Mouse (Mus musculus) adrenal gland, adult (tissue): Measurements from ENCODE around the gene Hist2h2aa2.
"Not testable (repeated sequence)": the region's sequence is repeated elsewhere in the genome, so short reads cannot be mapped to it uniquely, and the experiment has no call there.

Source experiments
- DNase-seq, 2 experiments: peaks; one replicate each; pipeline ENCODE4 v3.0.0; 2022 to 2023; ENCODE audit warnings: low spot score in 1 of 2; ENCODE audit not compliant: inconsistent age in 2 of 2

Gene Hist2h2aa2

GRCm38 (mm10) chr3:96239949-96240798 is at the start of gene Hist2h2aa2:
TSS of gene Hist2h2aa2 (minus strand) at chr3:96240276.
- DNase-seq = peak; percentile 98 to 100

DNA sequence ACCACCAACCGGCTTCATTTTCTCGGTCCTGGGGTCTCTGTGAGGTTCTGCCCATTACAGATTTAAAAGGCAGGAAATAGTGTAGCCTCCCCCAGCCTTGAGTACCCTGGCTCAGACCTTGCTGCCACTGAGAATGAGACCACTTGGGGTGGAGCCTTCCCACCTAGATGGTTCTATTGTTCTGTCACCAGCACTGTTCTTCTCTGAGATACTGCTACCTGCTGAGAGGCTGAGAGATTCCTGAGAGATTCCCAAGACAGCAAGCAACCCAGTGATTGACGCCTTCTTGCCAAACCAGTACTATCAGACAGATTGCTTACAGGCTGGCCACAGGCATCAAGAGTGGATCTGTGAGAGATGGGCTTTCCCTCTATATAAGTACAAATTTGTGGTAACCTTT is 49.1 kb upstream of the Hist2h2aa2 start:
- DNase-seq = no peak

- DNase-seq = not testable (repeated sequence)
Observed at GRCm38 (mm10) chr3:96287334-96287733, 47.3 kb upstream of the Hist2h2aa2 start.

GRCm38 (mm10) chr3:96284457-96284856 is 44.4 kb upstream of the Hist2h2aa2 start:
- peak; percentile 33 to 73 for DNase-seq

- no peak for DNase-seq
Observed at GRCm38 (mm10) chr3:96280660-96281059, 40.6 kb upstream of the Hist2h2aa2 start.

DNA sequence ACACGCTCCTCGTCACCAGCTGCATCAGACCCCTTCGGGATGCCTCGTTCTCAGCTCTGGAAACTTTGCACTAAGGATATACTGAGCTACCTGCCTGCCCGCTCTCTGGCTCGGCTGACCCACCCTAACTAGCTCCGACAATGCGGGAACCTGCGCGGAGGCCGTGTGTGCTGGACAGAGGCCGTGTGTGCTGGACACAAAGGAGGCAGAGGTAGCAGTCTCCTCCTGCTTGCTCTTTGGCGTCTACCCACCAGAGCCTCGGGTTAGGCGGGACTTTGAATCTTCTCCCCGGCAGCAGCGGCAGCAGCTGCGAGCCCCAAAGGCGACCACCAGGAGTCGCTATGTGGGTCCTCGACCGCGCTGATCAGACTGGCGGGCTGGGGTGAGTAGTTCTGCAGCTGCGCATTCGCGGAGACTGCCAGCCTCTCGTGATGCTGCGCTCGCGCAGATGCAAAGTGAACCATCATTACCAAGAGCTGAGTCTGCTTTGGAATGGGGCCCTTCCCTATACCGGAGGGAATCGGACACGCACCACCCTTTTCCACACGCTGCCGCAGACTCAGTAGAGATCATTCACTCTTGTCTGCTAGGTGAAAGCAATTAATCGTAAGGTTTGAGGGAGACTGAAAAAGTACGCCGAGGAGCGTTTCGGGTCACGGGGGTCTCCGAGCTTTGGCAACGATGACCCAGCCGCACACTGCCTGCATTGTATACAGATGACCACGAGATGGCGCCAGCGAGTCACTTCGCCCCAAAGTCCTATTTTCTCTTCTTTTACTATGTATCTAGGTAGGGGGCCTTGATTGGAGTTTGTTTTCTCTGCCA is 37.9 kb upstream of the Hist2h2aa2 start:
- peak; percentile 93 to 96 for DNase-seq

GRCm38 (mm10) chr3:96277428-96277799 is 37.3 kb upstream of the Hist2h2aa2 start:
- DNase-seq = no peak

- no peak for DNase-seq
Observed at GRCm38 (mm10) chr3:96273591-96274465, 33.8 kb upstream of the Hist2h2aa2 start.

- DNase-seq = peak; percentile 93 to 97
Observed at GRCm38 (mm10) chr3:96269511-96270474, 29.7 kb upstream of the Hist2h2aa2 start, which contains the start of gene Hist2h2bb. TSS of gene Hist2h2bb (plus strand) at chr3:96269752.

DNA sequence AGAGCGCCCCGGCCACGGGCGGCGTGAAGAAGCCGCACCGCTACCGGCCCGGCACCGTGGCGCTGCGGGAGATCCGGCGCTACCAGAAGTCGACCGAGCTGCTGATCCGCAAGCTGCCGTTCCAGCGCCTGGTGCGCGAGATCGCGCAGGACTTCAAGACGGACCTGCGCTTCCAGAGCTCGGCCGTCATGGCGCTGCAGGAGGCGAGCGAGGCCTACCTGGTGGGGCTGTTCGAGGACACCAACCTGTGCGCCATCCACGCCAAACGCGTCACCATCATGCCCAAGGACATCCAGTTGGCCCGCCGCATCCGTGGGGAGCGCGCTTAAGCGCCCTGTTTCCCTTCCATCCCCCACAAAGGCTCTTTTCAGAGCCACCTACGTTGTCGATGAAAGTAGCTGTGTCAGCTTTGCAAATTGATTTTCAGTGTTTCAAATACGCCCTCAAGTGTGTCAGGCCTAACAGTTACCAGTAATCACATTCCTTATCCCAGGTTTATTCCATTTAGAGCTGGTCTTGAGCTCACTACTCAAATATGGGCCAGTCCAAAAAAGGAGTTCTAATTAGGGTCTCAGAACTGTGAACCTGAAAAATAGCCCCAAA is 28.8 kb upstream of the Hist2h2aa2 start:
- peak in 1 of 2 experiments; percentile 51 for DNase-seq

DNA sequence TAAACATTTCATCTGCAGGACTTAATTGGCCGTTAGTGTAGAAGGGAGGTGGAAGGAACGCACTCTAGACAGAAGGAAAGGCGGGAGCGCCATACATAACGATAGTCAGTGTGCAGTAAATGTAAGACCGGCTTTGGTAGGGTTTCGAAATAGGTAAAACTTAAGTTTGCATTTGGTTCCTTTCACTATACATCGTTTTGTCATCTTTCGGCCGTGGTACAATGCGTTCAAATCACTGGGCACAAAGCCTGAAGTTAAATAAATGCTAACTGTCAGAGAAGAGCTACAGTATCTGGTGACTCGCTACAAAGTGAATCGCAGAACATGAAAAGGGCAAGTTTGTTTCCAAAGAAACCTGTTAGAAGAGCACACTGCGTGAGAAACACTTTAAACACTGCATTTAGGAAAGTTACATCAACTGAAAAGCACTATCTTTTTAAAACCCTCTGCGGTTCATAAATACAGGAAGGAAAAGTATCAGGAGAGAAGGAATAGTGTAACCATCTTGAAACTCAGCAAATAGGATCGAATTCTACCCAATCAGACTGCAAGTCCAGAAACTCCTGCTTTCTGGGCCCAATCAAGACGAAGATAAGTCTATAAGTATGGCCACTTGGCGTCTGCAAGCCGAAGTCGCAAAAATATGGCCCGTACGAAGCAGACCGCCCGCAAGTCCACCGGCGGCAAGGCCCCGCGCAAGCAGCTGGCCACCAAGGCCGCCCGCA is 28.1 kb upstream of the Hist2h2aa2 start, which contains the start of gene Hist2h3b:
TSS of gene Hist2h3b (plus strand) at position 604 of the 725 bp plus-strand sequence.
- DNase-seq = peak; percentile 88 to 95

GRCm38 (mm10) chr3:96267541-96267940 is 27.5 kb upstream of the Hist2h2aa2 start:
- peak in 1 of 2 experiments; percentile 57 for DNase-seq

DNA sequence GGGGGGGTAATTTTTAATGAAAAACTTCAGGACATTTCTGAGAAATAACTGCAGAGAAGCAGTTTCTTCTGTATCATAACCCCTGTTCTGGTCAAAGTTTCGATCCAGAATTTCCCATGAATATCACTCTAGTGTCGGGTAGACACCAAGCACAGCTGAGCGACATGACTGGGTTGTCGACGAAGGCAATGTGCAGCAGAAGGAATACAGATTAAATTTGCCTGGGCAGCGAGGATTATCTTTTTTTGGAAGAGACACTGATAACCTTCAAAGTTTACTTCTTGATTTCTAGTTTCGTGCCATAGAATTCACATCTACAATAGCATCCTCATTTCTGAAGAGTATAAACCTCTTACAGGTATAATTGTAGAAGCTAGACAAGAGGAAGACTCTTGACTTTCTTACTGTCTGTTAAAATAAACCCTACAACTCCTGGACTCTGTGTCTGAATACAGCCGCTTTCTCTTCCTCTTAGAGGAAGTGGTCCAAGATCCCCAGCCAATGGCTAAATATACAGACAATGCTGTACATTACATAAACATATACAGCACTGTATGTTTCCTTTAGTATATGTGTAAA is 26.1 kb upstream of the Hist2h2aa2 start:
- no peak for DNase-seq

DNA sequence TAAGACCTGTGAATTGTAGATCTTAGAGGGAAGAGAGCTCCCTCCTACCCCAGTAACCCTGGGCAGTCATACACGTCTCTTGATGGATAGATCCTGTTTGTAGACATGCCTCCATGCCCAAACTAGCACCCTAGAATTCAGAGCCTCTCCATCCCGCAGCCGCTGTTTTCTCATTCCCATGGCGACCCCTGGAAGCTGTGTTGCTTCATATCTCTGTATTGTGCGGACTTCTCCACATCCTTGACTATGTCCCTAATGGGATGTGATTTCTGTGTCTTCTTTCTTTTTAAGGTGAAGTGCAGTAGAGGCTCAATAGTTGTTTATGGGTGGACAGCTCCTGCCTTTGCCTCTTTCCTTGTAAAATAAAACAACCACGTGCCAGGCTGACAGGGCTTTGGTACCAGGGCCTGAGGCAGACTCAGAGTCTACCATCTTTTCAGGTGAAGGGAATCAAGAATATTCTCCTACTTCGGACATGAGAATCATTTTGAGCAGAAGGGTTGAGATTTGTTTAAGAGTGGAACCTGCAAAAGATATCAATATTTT is 24.4 kb upstream of the Hist2h2aa2 start:
- DNase-seq = no peak

- peak in 1 of 2 experiments; percentile 70 for DNase-seq
Observed at GRCm38 (mm10) chr3:96263558-96264403, 23.7 kb upstream of the Hist2h2aa2 start.

DNA sequence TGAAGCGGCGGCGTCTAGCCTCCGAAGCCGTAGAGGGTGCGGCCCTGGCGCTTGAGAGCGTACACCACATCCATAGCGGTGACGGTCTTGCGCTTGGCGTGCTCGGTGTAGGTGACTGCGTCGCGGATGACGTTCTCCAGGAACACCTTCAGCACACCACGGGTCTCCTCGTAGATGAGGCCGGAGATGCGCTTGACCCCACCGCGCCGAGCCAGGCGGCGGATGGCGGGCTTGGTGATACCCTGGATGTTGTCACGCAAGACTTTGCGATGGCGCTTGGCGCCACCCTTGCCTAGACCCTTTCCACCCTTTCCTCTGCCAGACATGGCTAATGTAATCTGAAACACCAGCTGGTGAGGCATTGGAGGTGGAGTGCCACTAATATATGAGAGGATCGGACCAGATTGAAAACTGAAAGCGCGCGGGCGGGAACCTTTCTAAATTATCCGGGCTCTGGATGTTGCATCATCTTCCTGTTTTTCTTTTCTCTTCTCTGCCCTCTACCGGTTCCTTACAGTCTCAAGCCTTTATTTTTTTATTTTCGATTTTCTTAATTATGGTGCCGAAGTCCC is 23.0 kb upstream of the Hist2h2aa2 start, which contains the start of gene Hist2h4:
TSS of gene Hist2h4 (minus strand) at position 333 of the 572 bp plus-strand sequence.
- DNase-seq = peak; percentile 96 to 99
